Mouse (Mus musculus) right cerebral cortex, postnatal 36 days (tissue): ENCODE measurements at regions not wholly inside any gene's neighbourhood (a gene's known extent, or its start where the extent isn't known, plus 50 kb on each side); places are given as distances from the start of the nearest gene placed in this dataset.

ENCODE experiments used
- DNase-seq, 2 experiments: peaks; one replicate each; pipeline ENCODE4 v3.0.0; 2022; ENCODE audit warnings: low spot score in 2 of 2, mixed read lengths in 1 of 2

- DNase-seq: no peak
These were observed 460.1 kb upstream of the Etaa1 start for GRCm38 (mm10) chr11:18413769-18414168.

- DNase-seq: no peak
These were observed 454.5 kb upstream of the Etaa1 start for GRCm38 (mm10) chr11:18408071-18408752.

GRCm38 (mm10) chr11:18399561-18399960 is 445.9 kb upstream of the Etaa1 start:
- DNase-seq: no peak

GRCm38 (mm10) chr11:18396397-18396796 is 442.7 kb upstream of the Etaa1 start:
- DNase-seq: no peak

- no peak for DNase-seq
These were observed 442.0 kb upstream of the Etaa1 start for GRCm38 (mm10) chr11:18395631-18396030.

- DNase-seq: no peak
These were observed 419.2 kb upstream of the Etaa1 start for GRCm38 (mm10) chr11:18372813-18373332.

- no peak for DNase-seq
These were observed 417.6 kb upstream of the Etaa1 start for GRCm38 (mm10) chr11:18371304-18371703.

- no peak for DNase-seq
These were observed 417.2 kb upstream of the Etaa1 start for GRCm38 (mm10) chr11:18370861-18371260.

- no peak for DNase-seq
These were observed 401.2 kb upstream of the Etaa1 start for GRCm38 (mm10) chr11:18354866-18355265.

- no peak for DNase-seq
These were observed 400.5 kb upstream of the Etaa1 start for GRCm38 (mm10) chr11:18354156-18354555.

GRCm38 (mm10) chr11:18347841-18348240 is 394.2 kb upstream of the Etaa1 start:
- DNase-seq: no peak

GRCm38 (mm10) chr11:18313510-18314301 is 360.0 kb upstream of the Etaa1 start:
- DNase-seq: no peak

- no peak for DNase-seq
These were observed 342.8 kb upstream of the Etaa1 start for GRCm38 (mm10) chr11:18296194-18297125.

- DNase-seq: no peak
These were observed 325.0 kb upstream of the Etaa1 start for GRCm38 (mm10) chr11:18278585-18279136.

- no peak for DNase-seq
These were observed 318.7 kb upstream of the Etaa1 start for GRCm38 (mm10) chr11:18272392-18272791.

GRCm38 (mm10) chr11:18266161-18266560 is 312.5 kb upstream of the Etaa1 start:
- no peak for DNase-seq

GRCm38 (mm10) chr11:18262901-18263300 is 309.2 kb upstream of the Etaa1 start:
- peak in 1 of 2 experiments; percentile 2 for DNase-seq

- no peak for DNase-seq
These were observed 295.6 kb upstream of the Etaa1 start for GRCm38 (mm10) chr11:18249236-18249635.

- DNase-seq: no peak
These were observed 263.1 kb upstream of the Etaa1 start for GRCm38 (mm10) chr11:18216762-18217161.

- DNase-seq: no peak
These were observed 219.4 kb upstream of the Etaa1 start for GRCm38 (mm10) chr11:18173028-18173427.

GRCm38 (mm10) chr11:18171207-18171776 is 217.6 kb upstream of the Etaa1 start:
- no peak for DNase-seq
